Mouse (Mus musculus) liver, embryonic 13.5 days (tissue): ENCODE data around the gene Tmem229b. TPM values are rescaled to one million over a fixed set of nuclear protein-coding genes. Genes with fewer than 3 reads are reported as not detected.
A peak's percentile ranks its signal among the peaks of the same experiment; 100 is the strongest.
"Not testable (repeated sequence)": the region's sequence is repeated elsewhere in the genome, so short reads cannot be mapped to it uniquely, and the experiment has no call there.

Experiments
- ATAC-seq: fragments of 200-750 bp; cut with Nextera tagmentation; 2 replicates; pipeline ENCODE4 v1.8.0; 2017; ENCODE audit warnings: low read depth, mild to moderate bottlenecking, moderate number of reproducible peaks, moderate library complexity
- DNase-seq: peaks from one replicate; pipeline ENCODE4 v3.0.0; 2022
- H3K27ac ChIP-seq: fragments of 300-500 bp; sonication (generic); 2 replicates; pipeline ENCODE4 v1.5.1; 2015; ENCODE audit warnings: moderate library complexity, mild to moderate bottlenecking, inconsistent platforms
- H3K27me3 ChIP-seq: fragments of 300-500 bp; sonication (generic); 2 replicates; pipeline ENCODE4 v1.6.1; 2015; ENCODE audit warnings: mild to moderate bottlenecking, inconsistent platforms
- H3K36me3 ChIP-seq: fragments of 300-500 bp; sonication (generic); 2 replicates; pipeline ENCODE4 v1.6.1; 2015; ENCODE audit warnings: mild to moderate bottlenecking, inconsistent platforms
- H3K4me1 ChIP-seq: fragments of 300-500 bp; sonication (generic); replicated peaks from 2 replicates; pipeline ENCODE4 v1.6.1; 2015; ENCODE audit warnings: inconsistent platforms
- H3K4me2 ChIP-seq: fragments of 300-500 bp; sonication (generic); 2 replicates; pipeline ENCODE4 v1.6.1; 2015; ENCODE audit warnings: inconsistent platforms, mild to moderate bottlenecking, moderate library complexity
- H3K4me3 ChIP-seq: fragments of 300-500 bp; sonication (generic); replicated peaks from 2 replicates; pipeline ENCODE4 v1.5.1; 2015; ENCODE audit warnings: mild to moderate bottlenecking, inconsistent platforms
- H3K9ac ChIP-seq: fragments of 300-500 bp; sonication (generic); 2 replicates; pipeline ENCODE4 v1.6.1; 2015; ENCODE audit warnings: mild to moderate bottlenecking, inconsistent platforms
- H3K9me3 ChIP-seq: fragments of 300-500 bp; sonication (generic); replicated peaks from 2 replicates; pipeline ENCODE4 v1.6.1; 2016; ENCODE audit warnings: inconsistent platforms
- WGBS: fragments of 180-500 bp; shearing (Covaris S2); methylation state at CpG from one replicate; pipeline ENCODE4 v1.1.7; 2015; ENCODE audit not compliant: insufficient replicate concordance; 5-methylcytosine and 5-hydroxymethylcytosine counted together
- polyA plus RNA-seq: library from polyadenylated mRNA; unstranded; fragments of >200 nt; fragmentation: Nextera tagmentation; extraction: Ambion mirVana; gene quantifications from 2 replicates; pipeline ENCODE4 v1.2.1, GENCODE M21; 2015

Gene Tmem229b
- polyA plus RNA-seq, 1 experiment from 2014 or later: 2.5 TPM

DNA sequence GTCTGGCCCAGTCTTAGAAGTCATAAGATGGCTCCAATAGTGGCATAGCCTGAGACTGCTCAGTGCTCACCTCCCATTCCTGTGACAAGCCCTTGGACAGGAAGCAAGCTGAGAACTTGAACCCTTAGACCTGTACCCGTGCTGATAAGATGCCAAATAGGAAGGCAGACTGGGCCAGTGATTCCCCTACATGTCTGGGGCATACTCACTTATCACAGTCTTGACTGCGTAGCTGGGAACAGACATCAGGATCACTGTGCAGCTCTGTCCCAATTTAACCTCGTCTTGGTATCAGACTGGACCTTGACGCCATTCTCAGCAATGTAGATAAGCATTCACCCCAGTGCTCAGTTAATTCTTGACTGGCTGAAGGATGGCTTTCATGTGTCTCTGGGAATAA lies 29.9 kb downstream of the Tmem229b start:
- Histone ChIP-seq H3K4me2 (no peak overlapping the region), H3K9ac (no peak overlapping the region), H3K9me3 (no peaks in the 10 kb centered on the region), H3K27me3 (no peaks in the 10 kb centered on the region), H3K4me3 (no peak overlapping the region), H3K27ac (no peak overlapping the region), H3K36me3 (no peaks in the 10 kb centered on the region), H3K4me1 (peaks cover 18% of the 10 kb centered on the region)
- WGBS: 15% methylated on average over 4 of the region's 4 CpGs
- ATAC-seq (peak; percentile 47), DNase-seq (no peak)

DNA sequence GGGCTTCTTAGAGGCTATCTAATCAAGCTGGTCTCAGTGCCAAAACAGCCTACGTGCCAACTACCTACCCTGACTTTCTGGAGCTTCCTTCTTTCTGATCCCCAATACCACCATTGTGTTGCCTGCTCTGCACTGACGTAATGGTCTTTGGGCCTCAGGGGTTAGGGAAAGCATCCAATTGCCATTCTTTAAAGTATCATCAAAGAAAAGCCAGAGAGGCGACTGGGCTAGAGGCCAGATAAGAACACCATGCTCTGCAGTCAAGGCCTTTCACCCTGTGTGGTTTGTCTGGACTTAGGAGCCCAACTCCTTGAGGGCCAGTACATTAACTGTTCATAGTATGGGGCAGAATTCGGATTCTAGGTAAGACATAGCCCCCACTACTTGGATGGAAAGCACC lies 30.3 kb downstream of the Tmem229b start:
- no peak overlapping the region for H3K9ac ChIP-seq
- no peak overlapping the region for H3K4me2 ChIP-seq
- H3K4me3 ChIP-seq: no peak overlapping the region
- 64% methylated on average over 4 of the region's 4 CpGs for WGBS
- no peaks in the 10 kb centered on the region for H3K9me3 ChIP-seq
- ATAC-seq: no peak
- no peaks in the 10 kb centered on the region for H3K36me3 ChIP-seq
- no peaks in the 10 kb centered on the region for H3K27me3 ChIP-seq
- no peak for DNase-seq
- peaks cover 13% of the 10 kb centered on the region; the same call in 1 of the 2 replicates for H3K4me1 ChIP-seq
- H3K27ac ChIP-seq: no peak overlapping the region

DNA sequence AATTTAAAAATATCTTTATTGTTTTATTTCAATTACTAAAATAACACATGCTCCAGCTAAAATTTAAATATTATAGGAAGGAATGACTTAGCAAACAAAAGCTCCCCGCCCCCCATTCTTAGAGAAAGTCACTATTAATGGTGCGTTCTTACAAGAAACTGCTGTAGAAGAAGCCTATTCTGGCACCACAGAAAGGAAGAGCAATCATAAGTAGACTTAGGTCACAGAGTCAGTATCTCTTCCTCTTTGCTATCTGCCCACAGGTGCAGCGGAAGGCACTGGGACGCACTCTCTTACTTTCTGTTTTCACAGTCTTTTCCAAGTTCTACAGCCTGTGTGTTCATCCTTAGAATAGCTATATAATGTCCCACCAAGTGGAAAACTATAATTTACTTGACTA lies 31.6 kb downstream of the Tmem229b start:
- Histone ChIP-seq H3K4me1 (peaks cover 12% of the 10 kb centered on the region; the same call in 1 of the 2 replicates), H3K4me2 (no peak overlapping the region), H3K27ac (no peak overlapping the region), H3K9ac (no peak overlapping the region), H3K9me3 (no peaks in the 10 kb centered on the region), H3K27me3 (no peaks in the 10 kb centered on the region), H3K36me3 (no peaks in the 10 kb centered on the region), H3K4me3 (no peak overlapping the region)
- DNase-seq: no peak
- WGBS: 71% methylated on average over 4 of the region's 4 CpGs
- no peak for ATAC-seq

DNA sequence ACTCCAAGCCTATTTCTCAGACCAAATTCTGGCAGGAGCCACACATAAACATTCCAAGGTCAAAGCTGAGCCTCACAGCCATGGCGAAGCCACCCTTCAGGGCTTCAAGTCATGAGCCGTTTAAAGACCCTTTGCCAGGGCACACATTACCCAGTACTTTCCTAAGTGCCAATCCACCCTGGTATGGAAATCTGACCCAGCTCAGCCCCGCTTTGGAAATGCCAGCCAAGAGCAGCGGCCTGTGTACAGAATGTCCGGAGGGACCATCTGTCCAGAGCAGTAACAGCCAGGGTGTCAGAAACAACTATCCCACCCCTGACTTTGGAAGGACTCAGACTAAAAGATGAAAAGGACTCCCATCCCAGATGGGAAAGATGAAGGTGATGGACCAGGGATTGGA lies 32.7 kb downstream of the Tmem229b start:
- ATAC-seq (no peak), DNase-seq (no peak)
- no peak overlapping the region for H3K4me2 ChIP-seq
- no peak overlapping the region for H3K27ac ChIP-seq
- 0 out of 2 replicates have a peak, but pooled peaks cover 3% of the 10 kb centered on the region for H3K4me1 ChIP-seq
- no peak overlapping the region for H3K4me3 ChIP-seq
- no peaks in the 10 kb centered on the region for H3K36me3 ChIP-seq
- WGBS: 77% methylated on average over 5 of the region's 5 CpGs
- H3K9me3 ChIP-seq: no peaks in the 10 kb centered on the region
- no peak overlapping the region for H3K9ac ChIP-seq
- no peaks in the 10 kb centered on the region for H3K27me3 ChIP-seq

DNA sequence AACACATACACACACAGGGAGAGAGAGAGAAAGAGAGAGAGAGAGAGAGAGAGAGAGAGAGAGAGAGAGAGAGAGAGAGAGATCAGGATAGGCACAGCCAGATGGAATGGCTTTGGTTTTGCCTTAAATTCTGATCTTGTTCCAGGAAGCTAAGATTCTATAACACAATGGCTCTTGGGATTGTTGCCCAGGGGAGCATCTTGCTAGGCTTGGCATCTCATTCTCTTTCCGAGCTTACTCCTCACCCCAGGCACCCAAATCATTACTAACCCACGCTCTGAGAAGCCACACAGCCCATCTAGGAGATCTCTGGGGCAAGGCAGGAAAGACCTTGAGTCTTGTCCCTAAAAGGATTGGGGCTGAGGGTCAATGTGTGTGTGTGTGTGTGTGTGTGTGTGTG lies 33.6 kb downstream of the Tmem229b start:
- Histone ChIP-seq H3K4me2 (no peak overlapping the region), H3K27ac (no peak overlapping the region), H3K9ac (no peak overlapping the region), H3K27me3 (no peaks in the 10 kb centered on the region), H3K9me3 (no peaks in the 10 kb centered on the region), H3K4me3 (no peak overlapping the region), H3K4me1 (0 out of 2 replicates have a peak, but pooled peaks cover 3% of the 10 kb centered on the region), H3K36me3 (no peaks in the 10 kb centered on the region)
- DNase-seq: no peak
- 64% methylated on average over 2 of the region's 2 CpGs for WGBS
- ATAC-seq: no peak

DNA sequence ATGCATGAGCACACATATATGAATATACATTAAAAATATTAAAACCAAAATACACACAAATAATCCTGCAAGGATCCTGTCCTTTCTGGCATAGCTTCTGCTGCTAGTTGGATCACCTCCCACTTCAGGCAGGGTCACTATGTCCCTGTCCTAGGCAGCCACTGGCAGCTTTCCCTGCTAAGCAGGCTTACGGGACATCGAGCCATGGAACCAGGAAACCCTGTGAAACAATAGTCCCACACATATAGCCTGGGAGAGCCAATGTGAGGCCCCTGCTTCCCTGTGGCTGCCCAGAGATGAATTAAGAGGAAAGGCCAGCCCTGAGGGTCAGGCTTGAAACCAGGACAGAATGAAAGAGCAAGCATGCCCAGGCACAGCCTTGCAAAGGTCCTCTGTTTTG lies 35.8 kb downstream of the Tmem229b start:
- H3K9me3 ChIP-seq: no peaks in the 10 kb centered on the region
- H3K4me3 ChIP-seq: no peak overlapping the region
- ATAC-seq: no peak
- H3K4me1 ChIP-seq: no peaks in the 10 kb centered on the region
- DNase-seq: no peak
- H3K36me3 ChIP-seq: no peaks in the 10 kb centered on the region
- 76% methylated on average over 2 of the region's 2 CpGs for WGBS
- H3K9ac ChIP-seq: no peak overlapping the region
- H3K4me2 ChIP-seq: no peak overlapping the region
- H3K27ac ChIP-seq: no peak overlapping the region
- H3K27me3 ChIP-seq: no peaks in the 10 kb centered on the region

DNA sequence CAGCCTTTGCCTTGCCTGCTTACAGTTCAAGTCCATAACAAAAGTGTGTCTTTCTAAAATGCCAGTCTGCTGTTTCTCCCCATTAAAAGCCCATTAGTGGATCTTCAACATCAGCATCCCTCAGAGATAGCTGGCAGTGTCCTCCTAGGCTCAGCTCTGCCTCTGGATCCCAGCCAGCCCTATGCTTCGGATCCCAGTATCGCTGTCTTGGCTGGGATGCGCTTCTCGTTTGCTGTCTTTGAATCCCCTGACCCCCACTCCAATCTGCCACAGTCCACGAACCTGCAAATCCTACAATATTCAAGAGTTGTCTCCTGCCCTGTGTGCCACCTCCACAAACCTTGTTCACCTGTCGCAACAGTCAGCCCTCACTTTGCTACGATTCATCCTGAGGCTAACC lies 36.7 kb downstream of the Tmem229b start:
- Histone ChIP-seq H3K9ac (no peak overlapping the region), H3K4me1 (no peaks in the 10 kb centered on the region), H3K27ac (no peak overlapping the region), H3K27me3 (no peaks in the 10 kb centered on the region), H3K36me3 (no peaks in the 10 kb centered on the region), H3K4me3 (no peak overlapping the region), H3K4me2 (no peak overlapping the region), H3K9me3 (no peaks in the 10 kb centered on the region)
- WGBS: 79% methylated on average over 7 of the region's 7 CpGs
- ATAC-seq (no peak), DNase-seq (no peak)

DNA sequence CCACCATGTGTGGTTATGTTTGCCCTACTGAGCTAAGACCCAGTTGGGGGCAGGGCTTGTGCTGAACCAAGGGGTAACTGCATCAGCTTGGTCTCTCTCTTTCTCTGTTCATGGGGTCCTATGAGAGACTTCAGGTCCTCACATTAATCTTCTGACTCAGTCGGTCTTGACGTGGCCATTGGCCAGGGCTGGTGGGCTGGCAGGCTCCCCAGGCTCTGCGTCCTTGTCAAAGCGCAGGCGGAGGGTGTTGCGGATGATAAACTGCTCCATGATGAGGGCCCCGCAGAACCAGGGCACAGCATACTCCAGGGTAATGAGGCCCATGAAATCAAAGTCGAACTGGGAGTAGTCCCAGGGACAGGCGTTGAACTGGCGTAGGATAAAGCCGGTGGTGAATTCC lies 42.9 kb downstream of the Tmem229b start:
- H3K9me3 ChIP-seq, H3K4me2 ChIP-seq, H3K4me3 ChIP-seq, ATAC-seq, H3K27ac ChIP-seq, H3K36me3 ChIP-seq, DNase-seq, H3K4me1 ChIP-seq, H3K9ac ChIP-seq, H3K27me3 ChIP-seq: not testable (repeated sequence)
- WGBS: 71% methylated on average over 11 of the region's 11 CpGs

DNA sequence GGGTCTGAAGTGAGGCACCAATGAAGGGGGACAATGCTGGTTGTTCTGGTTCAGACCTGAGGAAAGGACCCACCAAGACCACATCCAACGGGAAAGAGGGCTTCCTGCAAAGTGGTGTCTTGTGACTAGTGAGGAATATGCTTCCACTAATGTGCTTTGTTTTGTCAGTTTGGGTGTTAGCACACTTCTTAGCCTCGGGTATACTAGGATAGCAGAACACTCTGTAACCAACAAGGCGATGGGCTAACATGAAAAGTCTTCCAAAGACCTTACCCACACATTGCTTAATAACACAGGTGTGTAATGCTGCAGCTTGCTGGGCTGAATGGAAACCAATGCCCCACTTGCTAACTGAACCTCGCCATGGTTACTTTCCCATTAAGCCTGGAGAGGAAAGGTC lies 51.0 kb downstream of the Tmem229b start:
- 62% methylated on average over 4 of the region's 4 CpGs for WGBS
- Histone ChIP-seq H3K4me2 (no peak overlapping the region), H3K27ac (no peak overlapping the region), H3K36me3 (no peaks in the 10 kb centered on the region), H3K9me3 (no peaks in the 10 kb centered on the region), H3K9ac (no peak overlapping the region), H3K4me1 (no peaks in the 10 kb centered on the region), H3K4me3 (no peak overlapping the region), H3K27me3 (peaks cover 3% of the 10 kb centered on the region; the same call in 1 of the 2 replicates)
- DNase-seq (no peak), ATAC-seq (no peak)

DNA sequence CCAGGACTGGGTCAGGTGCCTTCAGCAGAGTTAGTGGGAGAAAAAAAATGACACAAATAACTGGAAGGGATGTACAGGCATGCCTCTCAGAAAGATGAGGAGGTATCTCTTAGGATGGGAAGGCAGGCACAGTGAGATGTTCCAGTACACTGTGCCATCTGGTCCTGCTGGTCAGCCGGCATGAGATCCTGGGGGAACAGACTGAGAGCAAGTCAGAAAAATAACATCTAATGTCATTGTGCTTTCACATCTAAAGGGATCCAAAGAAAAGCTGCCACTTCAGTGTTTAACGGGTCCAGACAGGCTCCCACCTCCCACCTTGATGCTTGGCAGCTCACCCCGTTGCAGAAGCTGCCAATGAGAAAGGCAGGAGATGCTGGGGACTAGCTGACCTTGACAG lies 54.9 kb downstream of the Tmem229b start:
- H3K9me3 ChIP-seq: no peaks in the 10 kb centered on the region

DNA sequence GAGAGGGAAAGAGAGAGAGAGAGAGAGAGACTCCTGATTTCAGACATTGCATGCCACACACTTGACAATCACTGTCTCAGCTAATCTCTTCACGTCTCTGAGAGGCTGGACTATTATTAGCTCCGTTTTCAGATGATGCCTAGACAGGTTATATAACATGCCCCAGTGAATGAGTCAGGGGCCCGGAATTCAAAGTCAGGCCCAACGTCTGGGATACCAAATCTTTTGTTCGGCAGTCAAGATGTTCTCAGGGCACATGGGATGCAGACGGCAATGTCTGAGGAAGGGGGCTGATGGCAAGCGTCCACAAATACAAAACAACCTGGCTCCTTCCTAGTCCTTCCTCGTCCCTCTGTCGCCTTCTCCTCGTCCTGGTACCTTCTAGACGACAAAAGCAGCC lies 55.4 kb downstream of the Tmem229b start:
- H3K27me3 ChIP-seq: peaks cover 4% of the 10 kb centered on the region; the same call in 1 of the 2 replicates
- no peaks in the 10 kb centered on the region for H3K36me3 ChIP-seq
- H3K9ac ChIP-seq: no peak overlapping the region
- no peak for DNase-seq
- no peak overlapping the region for H3K4me3 ChIP-seq
- 56% methylated on average over 11 of the region's 11 CpGs for WGBS
- H3K4me1 ChIP-seq: no peaks in the 10 kb centered on the region
- H3K27ac ChIP-seq: no peak overlapping the region
- no peaks in the 10 kb centered on the region for H3K9me3 ChIP-seq
- ATAC-seq: no peak
- no peak overlapping the region for H3K4me2 ChIP-seq

More for the DNA sequence above, 54.9 kb downstream of the Tmem229b start:
- Histone ChIP-seq H3K27ac (no peak overlapping the region), H3K4me1 (no peaks in the 10 kb centered on the region), H3K4me2 (no peak overlapping the region), H3K9ac (no peak overlapping the region), H3K36me3 (no peaks in the 10 kb centered on the region), H3K27me3 (peaks cover 3% of the 10 kb centered on the region; the same call in 1 of the 2 replicates), H3K4me3 (no peak overlapping the region)
- ATAC-seq (no peak), DNase-seq (no peak)
- 63% methylated on average over 3 of the region's 3 CpGs for WGBS

DNA sequence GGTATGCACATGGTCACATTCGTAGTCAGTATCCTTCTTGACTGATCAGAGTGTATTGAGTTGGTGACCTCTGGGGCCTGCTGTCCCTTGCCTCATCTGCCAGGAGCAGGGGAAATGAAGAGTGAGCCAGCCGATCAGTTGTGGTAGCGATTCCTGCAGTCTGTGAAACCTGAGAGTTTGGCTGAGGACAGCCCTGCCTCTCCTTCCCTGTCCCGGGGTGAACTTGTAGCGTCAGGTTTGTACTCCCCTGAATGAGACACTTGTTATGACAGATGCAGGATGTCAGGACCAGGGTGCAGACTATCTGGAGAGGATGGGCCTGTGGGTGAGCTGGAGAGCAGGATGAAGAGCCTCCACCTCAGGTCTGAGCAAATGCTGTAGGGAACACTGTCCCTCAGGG lies 59.8 kb downstream of the Tmem229b start:
- peaks cover 28% of the 10 kb centered on the region for H3K27me3 ChIP-seq
- no peak for ATAC-seq
- H3K4me2 ChIP-seq: no peak overlapping the region
- no peak overlapping the region for H3K4me3 ChIP-seq
- no peaks in the 10 kb centered on the region for H3K4me1 ChIP-seq
- no peak overlapping the region for H3K9ac ChIP-seq
- H3K27ac ChIP-seq: no peak overlapping the region
- DNase-seq: no peak
- no peaks in the 10 kb centered on the region for H3K9me3 ChIP-seq
- H3K36me3 ChIP-seq: no peaks in the 10 kb centered on the region
- WGBS: 65% methylated on average over 5 of the region's 5 CpGs
